Mouse (Mus musculus) hindbrain, postnatal 0 days (tissue): Measurements from ENCODE around the gene Tmem178b. TPM values are rescaled to one million over a fixed set of nuclear protein-coding genes. Genes with fewer than 3 reads are reported as not detected.
A peak's percentile ranks its signal among the peaks of the same experiment; 100 is the strongest.

Source experiments
- ATAC-seq: fragments of 200-750 bp; cut with Nextera tagmentation; 2 replicates; pipeline ENCODE4 v1.8.0; 2017; ENCODE audit warnings: mild to moderate bottlenecking, moderate TSS enrichment, moderate library complexity
- DNase-seq: peaks from one replicate; pipeline ENCODE4 v3.0.0-alpha.2; 2015; ENCODE audit warnings: low spot score
- H3K27ac ChIP-seq: fragments of 300-500 bp; sonication (generic); 2 replicates; pipeline ENCODE4 v1.5.1; 2014; ENCODE audit warnings: mild to moderate bottlenecking
- H3K27me3 ChIP-seq: fragments of 300-500 bp; sonication (generic); 2 replicates; pipeline ENCODE4 v1.6.1; 2014; ENCODE audit warnings: low read length, mixed read lengths; ENCODE audit not compliant: insufficient read depth
- H3K36me3 ChIP-seq: fragments of 300-500 bp; sonication (generic); 2 replicates; pipeline ENCODE4 v1.6.1; 2014; ENCODE audit warnings: low read length, mixed read lengths; ENCODE audit not compliant: insufficient read depth
- H3K4me1 ChIP-seq: fragments of 300-500 bp; sonication (generic); 2 replicates; pipeline ENCODE4 v1.6.1; 2014; ENCODE audit warnings: antibody characterized with exemption, low read length, mixed read lengths; ENCODE audit not compliant: insufficient read depth
- H3K4me2 ChIP-seq: fragments of 300-500 bp; sonication (generic); 2 replicates; pipeline ENCODE4 v1.6.1; 2014; ENCODE audit warnings: low read depth, mild to moderate bottlenecking, low read length, moderate library complexity, mixed read lengths
- H3K4me3 ChIP-seq: fragments of 300-500 bp; sonication (generic); 2 replicates; pipeline ENCODE4 v1.5.1; 2014; ENCODE audit warnings: low read length
- H3K9ac ChIP-seq: fragments of 300-500 bp; sonication (generic); replicated peaks from 2 replicates; pipeline ENCODE4 v1.6.1; 2014; ENCODE audit warnings: mild to moderate bottlenecking, low read length, moderate library complexity, mixed read lengths
- H3K9me3 ChIP-seq: fragments of 300-500 bp; sonication (generic); 2 replicates; pipeline ENCODE4 v1.6.1; 2016; ENCODE audit warnings: low read length, mixed read lengths
- CTCF ChIP-seq: IDR thresholded peaks from 2 replicates; pipeline ENCODE4 v1.5.1; 2016; ENCODE audit warnings: antibody characterized with exemption, control low read depth, low read depth
- WGBS: fragments of 180-500 bp; shearing (Covaris S2); extraction: QIAGEN DNeasy Blood & Tissue Kit; methylation state at CpG from one replicate; pipeline ENCODE4 v1.1.7; 2014; 5-methylcytosine and 5-hydroxymethylcytosine counted together
- polyA plus RNA-seq: library from polyadenylated mRNA; unstranded; fragments of >200 nt; fragmentation: Nextera tagmentation; extraction: Ambion mirVana; gene quantifications from 2 replicates; pipeline ENCODE4 v1.2.1, GENCODE M21; 2015
- total RNA-seq: library from RNA; depleted of rRNA; stranded (reverse); fragments of >200 nt; gene quantifications from 2 replicates; pipeline ENCODE4 v1.2.3, GENCODE M21; 2014

Tmem178b gene
- total and polyA plus RNA-seq, 2 experiments from 2014 or later = 31.4 to 146 TPM

DNA sequence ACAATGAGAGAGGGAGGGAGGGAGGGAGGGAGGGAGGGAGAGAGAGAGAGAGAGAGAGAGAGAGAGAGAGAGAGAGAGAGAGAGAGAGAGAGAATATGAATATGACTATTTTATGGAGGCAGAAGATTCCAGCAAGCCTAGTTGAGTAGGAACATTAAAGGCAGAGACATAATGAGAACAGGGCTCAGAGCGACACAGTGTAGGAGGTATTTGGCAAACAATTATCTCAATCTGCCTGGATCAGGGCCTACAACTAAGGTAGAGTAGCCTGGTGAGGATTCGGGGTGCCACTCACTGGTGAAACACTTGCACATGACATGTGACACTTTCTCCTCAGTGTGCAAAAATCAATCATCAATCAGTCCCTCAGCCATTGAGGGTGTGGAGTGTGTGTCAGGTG lies 225.4 kb downstream of the Tmem178b start:
- no peak overlapping the region for H3K4me2 ChIP-seq
- TF ChIP-seq CTCF = no peak
- H3K4me1 ChIP-seq = peaks cover 9% of the 10 kb centered on the region
- no peak overlapping the region for H3K27ac ChIP-seq
- no peaks in the 10 kb centered on the region for H3K9me3 ChIP-seq
- no peak for DNase-seq
- no peak overlapping the region for H3K9ac ChIP-seq
- no peaks in the 10 kb centered on the region for H3K27me3 ChIP-seq
- no peak for ATAC-seq
- no peak overlapping the region for H3K4me3 ChIP-seq
- WGBS = 83% methylated on average over 2 of the region's 2 CpGs
- H3K36me3 ChIP-seq = no peaks in the 10 kb centered on the region

DNA sequence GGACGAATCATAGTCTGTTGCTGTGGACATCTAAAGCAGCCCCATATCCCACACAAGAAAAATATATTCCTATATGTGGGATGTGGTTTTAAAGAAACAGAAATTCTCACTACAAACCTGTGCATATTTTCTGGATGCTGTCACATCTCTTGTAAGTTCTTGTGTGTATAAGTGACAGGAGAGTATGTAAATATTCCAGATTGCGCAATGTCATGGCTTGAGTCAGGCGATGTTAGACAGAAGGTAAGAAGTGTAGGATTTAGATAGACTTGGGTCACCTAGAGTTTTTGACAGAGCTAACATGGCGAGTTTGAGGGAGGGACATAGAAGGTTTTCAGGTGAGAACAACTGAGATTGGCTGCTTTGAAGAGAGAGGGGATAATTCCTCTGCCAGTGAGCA lies 228.7 kb downstream of the Tmem178b start:
- ATAC-seq (no peak), DNase-seq (no peak)
- Histone ChIP-seq H3K9ac (no peak overlapping the region), H3K27ac (no peak overlapping the region), H3K27me3 (no peaks in the 10 kb centered on the region), H3K4me1 (peaks cover 19% of the 10 kb centered on the region), H3K9me3 (no peaks in the 10 kb centered on the region), H3K4me2 (no peak overlapping the region), H3K4me3 (no peak overlapping the region), H3K36me3 (no peaks in the 10 kb centered on the region)
- no peak for TF ChIP-seq CTCF
- 88% methylated on average over 4 of the region's 4 CpGs for WGBS

DNA sequence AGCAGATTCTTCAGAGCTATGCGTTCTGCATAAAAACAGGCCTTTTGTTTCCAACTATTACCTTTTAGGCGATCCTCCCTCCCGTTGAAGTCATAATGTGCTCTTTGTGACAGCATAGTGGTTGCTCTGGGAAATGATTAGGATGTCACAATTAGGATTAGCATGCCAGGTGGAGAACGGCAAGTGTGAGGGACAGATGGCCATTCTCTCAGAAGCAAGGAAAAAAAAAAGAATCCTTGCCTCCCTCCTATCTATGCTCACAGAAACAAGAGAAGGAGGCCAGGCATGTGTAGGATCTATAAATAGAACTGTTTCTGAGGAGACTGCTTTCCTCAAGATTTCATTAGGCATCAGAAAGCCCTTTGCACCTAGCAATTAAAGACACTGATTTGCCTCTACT lies 229.8 kb downstream of the Tmem178b start:
- 27% methylated on average over 4 of the region's 4 CpGs for WGBS
- peak; percentile 16; the same call in 1 of the 2 replicates for TF ChIP-seq CTCF
- Histone ChIP-seq H3K36me3 (no peaks in the 10 kb centered on the region), H3K27ac (peak overlapping the region; percentile 28; the same call in 1 of the 2 replicates), H3K9ac (no peak overlapping the region), H3K4me2 (no peak overlapping the region), H3K9me3 (no peaks in the 10 kb centered on the region), H3K4me1 (peaks cover 19% of the 10 kb centered on the region), H3K27me3 (no peaks in the 10 kb centered on the region), H3K4me3 (no peak overlapping the region)
- peak; percentile 58 for DNase-seq
- peak; percentile 68 for ATAC-seq

DNA sequence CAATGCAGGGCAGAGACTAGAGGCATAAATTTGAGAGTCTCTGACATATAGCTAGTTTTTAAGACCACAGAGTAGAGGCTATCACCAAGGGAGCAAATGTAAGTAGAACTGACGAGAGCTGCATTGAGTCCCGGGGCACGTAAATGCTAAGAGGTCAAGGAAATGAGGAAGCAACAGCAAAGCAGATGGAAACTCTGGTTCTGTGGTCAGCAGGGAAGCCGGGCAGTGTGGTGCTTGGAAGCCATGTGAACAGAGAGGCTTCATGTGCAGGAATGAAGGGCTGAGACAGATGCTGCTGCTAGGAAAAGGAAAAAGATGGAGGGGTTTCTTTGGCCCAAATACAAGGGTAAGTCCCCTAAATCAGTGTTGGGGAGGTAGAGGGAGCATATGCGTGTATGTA lies 237.0 kb downstream of the Tmem178b start:
- H3K4me3 ChIP-seq = no peak overlapping the region
- H3K9ac ChIP-seq = no peak overlapping the region
- DNase-seq (no peak), ATAC-seq (no peak)
- H3K36me3 ChIP-seq = no peaks in the 10 kb centered on the region
- 79% methylated on average over 5 of the region's 5 CpGs for WGBS
- H3K9me3 ChIP-seq = no peaks in the 10 kb centered on the region
- H3K27ac ChIP-seq = no peak overlapping the region
- H3K4me1 ChIP-seq = peaks cover 13% of the 10 kb centered on the region; the same call in 1 of the 2 replicates
- H3K4me2 ChIP-seq = no peak overlapping the region
- no peak for TF ChIP-seq CTCF
- H3K27me3 ChIP-seq = no peaks in the 10 kb centered on the region

DNA sequence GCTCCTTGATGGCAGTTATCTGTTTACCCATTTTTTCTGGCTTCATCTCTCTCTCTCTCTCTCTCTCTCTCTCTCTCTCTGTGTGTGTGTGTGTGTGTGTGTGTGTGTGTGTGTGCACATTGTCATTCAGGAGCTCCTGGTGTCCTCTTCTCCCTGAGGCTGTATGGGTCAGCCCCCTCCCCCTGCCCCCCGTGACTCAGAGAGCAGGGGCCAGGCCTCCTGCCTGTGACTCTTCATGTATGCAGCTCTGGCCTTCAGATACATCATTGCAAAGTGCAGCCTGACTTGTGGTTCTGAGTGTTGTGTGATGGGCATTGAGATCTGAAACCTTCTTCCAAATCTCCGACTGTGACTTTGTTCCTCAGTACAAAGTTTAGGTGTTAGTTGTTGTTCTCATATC lies 237.7 kb downstream of the Tmem178b start:
- no peak for TF ChIP-seq CTCF
- no peak for ATAC-seq
- no peak overlapping the region for H3K4me3 ChIP-seq
- H3K27me3 ChIP-seq = no peaks in the 10 kb centered on the region
- H3K9ac ChIP-seq = no peak overlapping the region
- no peak overlapping the region for H3K27ac ChIP-seq
- peaks cover 14% of the 10 kb centered on the region for H3K4me1 ChIP-seq
- no peak for DNase-seq
- H3K4me2 ChIP-seq = no peak overlapping the region
- no peaks in the 10 kb centered on the region for H3K36me3 ChIP-seq
- WGBS = 65% methylated on average over 2 of the region's 2 CpGs
- H3K9me3 ChIP-seq = no peaks in the 10 kb centered on the region

DNA sequence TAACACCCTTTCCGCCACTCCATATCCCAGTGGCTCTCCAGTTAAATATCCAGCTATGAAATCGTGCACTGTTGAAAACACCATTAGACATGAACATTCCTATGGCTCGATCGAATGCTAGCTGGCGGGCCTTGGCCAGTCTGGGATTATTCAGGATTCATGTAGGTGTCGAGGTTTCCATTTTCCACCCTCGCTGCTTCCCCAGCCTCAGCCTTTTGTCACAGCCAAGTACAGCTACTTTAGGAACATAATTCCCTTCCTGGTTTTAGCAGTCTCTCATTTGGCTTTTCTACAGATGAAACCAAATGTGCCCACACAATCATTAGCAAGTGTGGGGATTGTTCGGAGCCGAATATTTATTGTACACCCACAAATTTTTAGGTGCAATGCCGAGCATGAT lies 239.4 kb downstream of the Tmem178b start:
- no peak overlapping the region for H3K4me3 ChIP-seq
- peak overlapping the region; percentile 26; the same call in 1 of the 2 replicates for H3K27ac ChIP-seq
- no peaks in the 10 kb centered on the region for H3K36me3 ChIP-seq
- H3K4me2 ChIP-seq = no peak overlapping the region
- no peak for ATAC-seq
- H3K9me3 ChIP-seq = no peaks in the 10 kb centered on the region
- no peak for DNase-seq
- TF ChIP-seq CTCF = no peak
- WGBS = 78% methylated on average over 10 of the region's 10 CpGs
- no peaks in the 10 kb centered on the region for H3K27me3 ChIP-seq
- H3K9ac ChIP-seq = no peak overlapping the region
- peaks cover 16% of the 10 kb centered on the region for H3K4me1 ChIP-seq

DNA sequence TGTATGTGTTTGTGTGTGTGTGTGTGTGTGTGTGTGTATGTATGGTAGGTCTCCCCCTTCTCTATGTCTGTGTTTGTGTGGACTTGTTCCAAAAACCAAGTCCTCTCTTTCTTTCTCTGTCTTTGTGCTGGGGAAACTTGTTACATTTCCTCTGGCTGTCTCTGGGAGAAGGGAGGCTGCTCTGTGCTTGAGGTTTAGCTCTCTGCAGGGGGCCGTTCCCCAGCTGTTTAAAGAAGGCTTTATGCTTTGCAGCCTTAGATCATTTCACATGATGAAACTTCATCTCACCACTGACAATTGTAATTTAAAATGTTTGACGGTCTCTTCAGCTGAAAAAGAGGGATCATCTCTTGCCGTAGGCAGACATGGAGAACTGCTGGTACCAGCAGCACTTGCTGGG lies 243.2 kb downstream of the Tmem178b start:
- no peak overlapping the region for H3K4me2 ChIP-seq
- TF ChIP-seq CTCF = no peak
- H3K4me1 ChIP-seq = peaks cover 16% of the 10 kb centered on the region
- ATAC-seq (no peak), DNase-seq (no peak)
- H3K9ac ChIP-seq = no peak overlapping the region
- 46% methylated on average over 3 of the region's 3 CpGs for WGBS
- H3K4me3 ChIP-seq = no peak overlapping the region
- H3K27me3 ChIP-seq = no peaks in the 10 kb centered on the region
- no peak overlapping the region for H3K27ac ChIP-seq
- no peaks in the 10 kb centered on the region for H3K9me3 ChIP-seq
- H3K36me3 ChIP-seq = no peaks in the 10 kb centered on the region
